Mouse (Mus musculus) liver, embryonic 11.5 days (tissue): ENCODE data around the gene Nhsl2. TPM values are rescaled to one million over a fixed set of nuclear protein-coding genes. Genes with fewer than 3 reads are reported as not detected.

ENCODE experiments used
- ATAC-seq: fragments of 200-750 bp; cut with Nextera tagmentation; replicated peaks from 2 replicates; pipeline ENCODE4 v1.8.0; 2017; ENCODE audit warnings: moderate number of reproducible peaks, mild to moderate bottlenecking, moderate TSS enrichment, moderate library complexity; ENCODE audit not compliant: low FRiP score
- DNase-seq: peaks from one replicate; pipeline ENCODE4 v3.0.0-alpha.2; 2017; ENCODE audit warnings: low spot score
- H3K27ac ChIP-seq: fragments of 300-500 bp; sonication (generic); 2 replicates; pipeline ENCODE4 v1.5.1; 2014; ENCODE audit warnings: mild to moderate bottlenecking, low read depth, low read length, control low read depth
- H3K27me3 ChIP-seq: fragments of 300-500 bp; sonication (generic); replicated peaks from 2 replicates; pipeline ENCODE4 v1.6.1; 2014; ENCODE audit warnings: low read length, mixed read lengths; ENCODE audit not compliant: control insufficient read depth, insufficient read depth
- H3K36me3 ChIP-seq: fragments of 300-500 bp; sonication (generic); 2 replicates; pipeline ENCODE4 v1.6.1; 2014; ENCODE audit warnings: mild to moderate bottlenecking, low read length, moderate library complexity, mixed read lengths; ENCODE audit not compliant: control insufficient read depth, insufficient read depth
- H3K4me1 ChIP-seq: fragments of 300-500 bp; sonication (generic); replicated peaks from 2 replicates; pipeline ENCODE4 v1.6.1; 2014; ENCODE audit warnings: low read length, mixed read lengths; ENCODE audit not compliant: control insufficient read depth, insufficient read depth
- H3K4me2 ChIP-seq: fragments of 300-500 bp; sonication (generic); 2 replicates; pipeline ENCODE4 v1.6.1; 2014; ENCODE audit warnings: mild to moderate bottlenecking, control low read depth, moderate library complexity
- H3K4me3 ChIP-seq: fragments of 300-500 bp; sonication (generic); 2 replicates; pipeline ENCODE4 v1.5.1; 2014; ENCODE audit warnings: low read depth, low read length, control low read depth
- H3K9ac ChIP-seq: fragments of 300-500 bp; sonication (generic); 2 replicates; pipeline ENCODE4 v1.6.1; 2014; ENCODE audit warnings: low read depth, low read length, control low read depth
- H3K9me3 ChIP-seq: fragments of 300-500 bp; sonication (generic); 2 replicates; pipeline ENCODE4 v1.6.1; 2016; ENCODE audit warnings: low read length, inconsistent platforms, mixed read lengths; ENCODE audit not compliant: control insufficient read depth
- WGBS: fragments of 180-500 bp; shearing (Covaris S2); extraction: QIAGEN DNeasy Blood & Tissue Kit; methylation state at CpG from one replicate; pipeline ENCODE4 v1.1.7; 2014; 5-methylcytosine and 5-hydroxymethylcytosine counted together
- polyA plus RNA-seq: library from polyadenylated mRNA; unstranded; fragments of >200 nt; fragmentation: Nextera tagmentation; extraction: Ambion mirVana; gene quantifications from 2 replicates; pipeline ENCODE4 v1.2.1, GENCODE M21; 2014

The Nhsl2 gene
- polyA plus RNA-seq, 1 experiment from 2014 or later, result 9.0 TPM

GRCm38 (mm10) chrX:101932244-101932643 is 83.1 kb downstream of the Nhsl2 start:
- Histone ChIP-seq H3K27me3 (peaks cover 36% of the 10 kb centered on the region), H3K9ac (no peak overlapping the region), H3K9me3 (no peaks in the 10 kb centered on the region), H3K4me1 (no peaks in the 10 kb centered on the region), H3K4me3 (no peak overlapping the region), H3K36me3 (no peaks in the 10 kb centered on the region), H3K4me2 (no peak overlapping the region), H3K27ac (no peak overlapping the region)
- no peak for ATAC-seq
- WGBS, result 76% methylated on average over 7 of the region's 7 CpGs
- no peak for DNase-seq

GRCm38 (mm10) chrX:101933346-101933745 is 84.2 kb downstream of the Nhsl2 start:
- Histone ChIP-seq H3K4me2 (no peak overlapping the region), H3K4me3 (no peak overlapping the region), H3K27me3 (peaks cover 37% of the 10 kb centered on the region), H3K4me1 (no peaks in the 10 kb centered on the region), H3K9ac (no peak overlapping the region), H3K36me3 (no peaks in the 10 kb centered on the region), H3K27ac (no peak overlapping the region), H3K9me3 (no peaks in the 10 kb centered on the region)
- WGBS, result 85% methylated on average over 5 of the region's 5 CpGs
- ATAC-seq, result no peak
- DNase-seq, result no peak

- Histone ChIP-seq H3K4me3 (no peak overlapping the region), H3K9ac (no peak overlapping the region), H3K4me2 (no peak overlapping the region), H3K27me3 (peaks cover 33% of the 10 kb centered on the region), H3K4me1 (no peaks in the 10 kb centered on the region), H3K27ac (no peak overlapping the region), H3K36me3 (no peaks in the 10 kb centered on the region), H3K9me3 (no peaks in the 10 kb centered on the region)
- WGBS, result 48% methylated on average over 3 of the region's 3 CpGs
- ATAC-seq, result no peak
- no peak for DNase-seq
Measured at GRCm38 (mm10) chrX:101935291-101935840, 86.2 kb downstream of the Nhsl2 start.

GRCm38 (mm10) chrX:101939486-101939885 is 90.3 kb downstream of the Nhsl2 start:
- no peak overlapping the region for H3K4me2 ChIP-seq
- H3K9me3 ChIP-seq, result no peaks in the 10 kb centered on the region
- peaks cover 31% of the 10 kb centered on the region for H3K27me3 ChIP-seq
- no peak overlapping the region for H3K4me3 ChIP-seq
- DNase-seq, result no peak
- no peak overlapping the region for H3K27ac ChIP-seq
- H3K9ac ChIP-seq, result no peak overlapping the region
- H3K4me1 ChIP-seq, result no peaks in the 10 kb centered on the region
- 75% methylated on average over 5 of the region's 5 CpGs for WGBS
- ATAC-seq, result no peak
- no peaks in the 10 kb centered on the region for H3K36me3 ChIP-seq

- no peaks in the 10 kb centered on the region for H3K9me3 ChIP-seq
- no peak overlapping the region for H3K4me2 ChIP-seq
- H3K27ac ChIP-seq, result no peak overlapping the region
- H3K27me3 ChIP-seq, result peaks cover 32% of the 10 kb centered on the region
- no peak overlapping the region for H3K4me3 ChIP-seq
- DNase-seq, result peak; percentile 44
- 11% methylated on average over 6 of the region's 6 CpGs for WGBS
- H3K4me1 ChIP-seq, result no peaks in the 10 kb centered on the region
- H3K9ac ChIP-seq, result no peak overlapping the region
- no peaks in the 10 kb centered on the region for H3K36me3 ChIP-seq
- peak; percentile 47; the same call in 1 of the 2 replicates for ATAC-seq
Measured at GRCm38 (mm10) chrX:101942461-101942896, 93.3 kb downstream of the Nhsl2 start.

GRCm38 (mm10) chrX:101943743-101944142 is 94.6 kb downstream of the Nhsl2 start:
- no peaks in the 10 kb centered on the region for H3K9me3 ChIP-seq
- H3K27me3 ChIP-seq, result peaks cover 33% of the 10 kb centered on the region
- no peak overlapping the region for H3K4me3 ChIP-seq
- 94% methylated on average over 2 of the region's 2 CpGs for WGBS
- H3K27ac ChIP-seq, result no peak overlapping the region
- no peak for DNase-seq
- H3K4me1 ChIP-seq, result no peaks in the 10 kb centered on the region
- no peak for ATAC-seq
- no peak overlapping the region for H3K9ac ChIP-seq
- no peak overlapping the region for H3K4me2 ChIP-seq
- no peaks in the 10 kb centered on the region for H3K36me3 ChIP-seq

- no peak for DNase-seq
- Histone ChIP-seq H3K36me3 (no peaks in the 10 kb centered on the region), H3K27me3 (peaks cover 26% of the 10 kb centered on the region), H3K4me2 (no peak overlapping the region), H3K4me3 (no peak overlapping the region), H3K9ac (no peak overlapping the region), H3K27ac (no peak overlapping the region), H3K9me3 (no peaks in the 10 kb centered on the region), H3K4me1 (no peaks in the 10 kb centered on the region)
- WGBS, result 82% methylated on average over 2 of the region's 2 CpGs
- no peak for ATAC-seq
Measured at GRCm38 (mm10) chrX:101944761-101945330, 95.7 kb downstream of the Nhsl2 start.

GRCm38 (mm10) chrX:101952436-101952835 is 103.3 kb downstream of the Nhsl2 start:
- no peak for ATAC-seq
- 77% methylated on average over 6 of the region's 6 CpGs for WGBS

GRCm38 (mm10) chrX:101953256-101953655 is 104.1 kb downstream of the Nhsl2 start:
- H3K4me3 ChIP-seq, result no peak overlapping the region
- no peaks in the 10 kb centered on the region for H3K4me1 ChIP-seq
- no peak overlapping the region for H3K4me2 ChIP-seq
- peaks cover 21% of the 10 kb centered on the region for H3K27me3 ChIP-seq
- H3K27ac ChIP-seq, result no peak overlapping the region
- no peaks in the 10 kb centered on the region for H3K9me3 ChIP-seq
- WGBS, result 83% methylated on average over 2 of the region's 2 CpGs
- H3K36me3 ChIP-seq, result no peaks in the 10 kb centered on the region
- ATAC-seq, result no peak
- no peak for DNase-seq
- H3K9ac ChIP-seq, result no peak overlapping the region

More at GRCm38 (mm10) chrX:101952436-101952835, 103.3 kb downstream of the Nhsl2 start:
- Histone ChIP-seq H3K9me3 (no peaks in the 10 kb centered on the region), H3K4me3 (no peak overlapping the region), H3K36me3 (no peaks in the 10 kb centered on the region), H3K9ac (no peak overlapping the region), H3K4me1 (no peaks in the 10 kb centered on the region), H3K27ac (no peak overlapping the region), H3K4me2 (no peak overlapping the region), H3K27me3 (peaks cover 25% of the 10 kb centered on the region)
- DNase-seq, result no peak
